Mouse (Mus musculus) layer of hippocampus, postnatal 10 days (tissue): ENCODE measurements around the gene Ankrd13a. TPM values are rescaled to one million over a fixed set of nuclear protein-coding genes. Genes with fewer than 3 reads are reported as not detected.

Experiments
- DNase-seq, 2 experiments: peaks; one replicate each; pipeline ENCODE4 v3.0.0; 2021; ENCODE audit warnings: low spot score in 2 of 2
- total RNA-seq, 2 experiments: library from RNA; stranded (reverse); gene quantifications; 2 replicates each; pipeline ENCODE4 v1.2.3; 2021

Gene Ankrd13a
- total RNA-seq, 2 experiments from 2014 or later = 40.2 to 45.1 TPM

DNA sequence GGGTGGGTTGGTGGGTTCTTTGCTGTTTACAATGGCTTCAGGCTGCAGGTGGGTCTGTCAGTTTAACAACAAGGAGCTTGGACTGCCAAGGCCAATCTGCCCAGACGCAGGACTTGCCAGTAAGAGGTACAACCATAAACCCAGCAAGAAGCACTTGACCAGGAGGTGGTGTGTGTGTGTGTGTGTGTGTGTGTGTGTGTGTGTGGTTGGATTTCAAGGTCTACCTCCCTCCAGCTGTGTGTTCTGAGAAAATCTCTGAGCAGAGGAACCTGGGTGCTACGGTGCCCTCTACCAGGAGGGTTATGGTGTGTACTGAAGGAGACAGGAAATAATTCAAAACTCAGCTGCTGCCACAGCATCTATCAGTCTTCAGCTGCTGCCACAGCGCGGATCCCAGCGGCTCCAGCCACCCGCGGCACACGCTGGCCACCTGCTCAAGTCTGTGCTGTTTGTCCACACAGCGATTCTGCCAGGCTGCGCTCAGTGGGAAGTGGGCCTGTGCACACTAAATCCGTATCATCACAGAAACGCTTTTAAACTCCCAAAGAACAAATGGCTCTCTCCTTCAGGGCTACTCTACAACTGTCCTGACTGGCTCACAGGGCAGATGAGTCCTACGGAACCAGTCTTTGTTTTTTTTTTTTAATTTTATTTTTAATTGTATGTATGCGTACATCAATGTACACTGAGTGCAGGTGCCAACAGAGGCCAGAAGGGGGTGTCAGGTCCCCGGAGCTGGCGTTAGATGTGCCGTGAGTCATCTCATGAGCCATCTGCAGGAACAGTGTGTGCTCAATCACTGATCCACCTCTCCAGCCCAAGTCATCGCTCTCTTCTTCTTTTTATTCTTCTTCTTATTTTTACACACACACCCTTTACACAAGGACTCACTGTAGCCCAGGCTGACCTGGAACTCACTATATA, 9.4 kb upstream of the Ankrd13a start:
- DNase-seq = no peak

DNA sequence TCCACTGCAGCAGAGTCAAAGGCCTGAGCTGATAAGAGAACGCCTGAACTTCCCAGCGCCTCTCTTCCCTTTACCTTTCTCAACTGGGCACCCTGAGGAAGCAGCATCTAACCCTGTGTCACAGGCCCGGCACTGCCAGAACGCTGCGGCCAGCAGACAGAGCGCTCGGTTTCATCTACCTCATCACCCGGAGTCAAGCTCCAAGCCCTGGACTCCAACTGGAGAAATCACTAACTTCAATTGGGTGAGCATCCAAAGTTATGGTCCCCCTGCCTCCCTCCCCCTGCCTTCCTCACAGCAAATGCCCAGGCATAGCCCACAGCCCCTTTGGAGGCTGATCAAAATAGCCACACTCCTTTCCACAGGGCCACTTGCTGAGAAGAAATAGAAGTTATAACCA, 7.8 kb upstream of the Ankrd13a start:
- no peak for DNase-seq

DNA sequence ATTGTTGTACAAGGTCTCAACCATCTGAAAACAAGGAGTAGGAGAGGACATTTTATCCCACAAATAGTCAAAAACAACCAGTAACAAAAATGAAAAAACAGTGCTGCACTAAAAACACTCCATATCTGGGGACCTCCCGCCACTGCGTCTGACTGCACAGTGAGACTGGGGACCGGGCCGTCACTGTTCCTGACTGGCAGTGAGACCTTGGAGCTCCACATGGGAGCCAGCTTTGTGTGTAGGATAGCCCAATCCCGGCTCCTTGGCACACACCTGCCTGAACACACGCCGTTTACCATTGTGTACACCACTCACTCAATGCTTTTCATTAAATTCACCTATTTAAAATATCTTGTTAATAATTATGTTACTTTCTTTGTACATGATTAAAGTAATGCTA, 7.3 kb upstream of the Ankrd13a start:
- DNase-seq = no peak

DNA sequence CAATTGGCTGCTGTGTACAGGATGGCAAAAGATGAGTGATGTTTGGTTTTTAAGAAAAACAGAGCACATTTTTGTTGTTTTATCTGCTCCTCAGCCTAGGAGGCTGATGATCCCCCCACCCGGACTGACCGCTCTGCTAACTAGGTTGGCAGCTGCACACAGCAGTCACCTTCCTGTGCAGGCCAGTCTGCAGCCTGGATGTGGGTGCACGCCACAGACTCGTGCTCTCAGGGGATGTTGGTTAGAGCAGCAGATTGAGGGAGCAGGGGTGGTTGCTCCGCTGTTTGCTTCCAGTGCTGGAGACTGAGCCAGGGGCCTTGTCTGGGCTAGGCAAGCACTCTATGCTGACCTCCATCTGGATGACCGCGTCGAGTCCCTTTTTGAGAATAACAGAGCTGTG, 4.7 kb upstream of the Ankrd13a start:
- no peak for DNase-seq

DNA sequence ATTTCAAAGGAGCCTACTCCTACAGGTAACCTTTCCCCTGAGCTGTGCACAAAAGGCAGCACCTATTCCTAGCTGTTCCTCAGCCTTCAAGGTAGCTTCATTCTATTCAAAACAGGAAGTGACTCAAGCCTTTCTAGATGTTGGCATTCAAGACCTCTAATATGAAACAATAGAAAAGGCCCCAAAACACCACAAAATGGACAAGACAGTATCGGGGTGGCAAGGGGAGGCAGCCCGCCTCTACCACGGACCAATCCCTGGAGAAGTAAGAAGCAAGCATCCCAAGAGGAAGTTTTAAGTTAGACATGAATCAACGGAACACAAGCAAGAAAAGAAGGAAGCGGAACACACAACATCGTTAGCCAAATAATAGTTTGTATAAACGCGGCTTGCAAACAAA, 2.7 kb upstream of the Ankrd13a start:
- no peak for DNase-seq

DNA sequence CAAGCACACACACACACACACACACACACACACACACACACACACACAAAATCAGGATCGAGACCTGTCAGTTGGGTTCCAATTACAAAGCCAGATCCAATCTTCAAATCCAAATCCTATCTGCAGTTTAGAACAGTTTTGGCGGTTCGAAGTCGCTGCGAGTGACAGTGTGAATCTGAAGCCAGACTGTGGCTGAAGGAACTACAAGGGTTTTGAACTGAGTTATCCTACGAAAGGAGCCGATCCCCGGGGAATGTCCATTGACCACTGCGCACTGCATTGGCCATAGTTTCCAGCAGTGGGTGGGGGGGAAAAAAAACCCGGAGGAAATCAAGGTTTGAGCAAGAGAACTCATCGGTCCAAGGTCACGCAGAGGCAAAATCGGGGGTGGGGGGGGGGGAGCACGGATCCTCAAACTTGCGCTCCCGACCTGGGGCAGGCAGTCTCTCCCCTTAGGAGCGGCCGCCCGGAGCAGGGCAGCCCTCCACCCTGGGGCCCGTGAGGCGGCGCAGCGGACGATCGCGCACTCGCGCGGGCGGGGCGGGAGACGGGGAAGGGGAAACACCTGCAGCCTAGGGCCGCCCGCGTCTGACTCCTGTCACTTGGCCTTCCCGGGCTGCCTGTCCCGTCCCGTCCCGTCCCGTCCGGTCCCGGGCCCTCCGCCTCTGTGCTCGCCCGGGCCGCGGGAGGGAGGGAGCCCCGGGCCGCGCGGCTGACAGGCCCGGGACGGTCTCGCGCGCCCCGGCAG, 1.8 kb upstream of the Ankrd13a start:
- peak; percentile 44 to 63 for DNase-seq

DNA sequence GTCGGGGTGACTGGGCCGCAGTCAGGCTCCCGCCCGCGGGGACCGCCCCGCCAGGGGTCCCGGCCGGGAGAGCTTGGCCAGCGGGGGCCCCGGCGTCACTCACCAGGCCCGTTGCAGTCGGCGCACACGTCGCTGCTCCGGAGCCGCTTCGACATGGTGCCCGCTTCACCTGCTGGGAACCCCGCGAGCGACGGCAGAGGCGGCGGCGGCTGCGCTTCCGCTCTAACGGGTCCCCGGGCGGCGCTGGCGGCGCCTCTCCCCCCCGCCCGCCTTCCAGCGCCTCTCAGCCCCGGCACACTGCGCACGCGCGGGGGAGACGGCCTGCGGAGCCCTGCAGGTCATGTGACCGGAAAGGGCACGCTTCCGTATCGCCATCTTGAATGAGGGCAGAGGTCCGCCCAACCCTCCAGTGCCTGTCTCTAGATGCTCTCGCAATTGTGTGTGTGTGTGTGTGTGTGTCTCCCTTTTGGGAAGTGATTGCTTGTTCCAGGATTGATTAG, 1.2 kb upstream of the Ankrd13a start:
- DNase-seq = peak; percentile 96 to 98

DNA sequence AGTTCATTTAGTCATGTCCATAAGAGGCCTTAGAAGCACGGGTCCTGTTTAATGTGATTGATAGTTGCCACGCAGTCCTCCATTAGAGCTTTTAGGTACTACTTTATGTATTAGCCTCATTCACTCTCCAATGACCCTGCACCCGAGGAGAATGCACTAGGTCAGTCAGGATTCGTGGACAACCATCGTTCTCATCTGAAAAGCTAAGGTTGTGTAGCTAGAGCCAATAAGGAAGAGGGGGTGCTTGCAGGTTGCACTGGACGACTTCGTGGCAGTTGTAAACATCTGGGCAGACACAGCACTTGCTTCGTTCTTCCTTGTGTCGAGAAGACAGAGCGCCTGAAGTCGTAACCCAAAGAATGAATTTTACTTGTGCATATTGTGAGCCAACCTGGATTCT, 697 bp upstream of the Ankrd13a start:
- DNase-seq = peak; percentile 27 to 51

DNA sequence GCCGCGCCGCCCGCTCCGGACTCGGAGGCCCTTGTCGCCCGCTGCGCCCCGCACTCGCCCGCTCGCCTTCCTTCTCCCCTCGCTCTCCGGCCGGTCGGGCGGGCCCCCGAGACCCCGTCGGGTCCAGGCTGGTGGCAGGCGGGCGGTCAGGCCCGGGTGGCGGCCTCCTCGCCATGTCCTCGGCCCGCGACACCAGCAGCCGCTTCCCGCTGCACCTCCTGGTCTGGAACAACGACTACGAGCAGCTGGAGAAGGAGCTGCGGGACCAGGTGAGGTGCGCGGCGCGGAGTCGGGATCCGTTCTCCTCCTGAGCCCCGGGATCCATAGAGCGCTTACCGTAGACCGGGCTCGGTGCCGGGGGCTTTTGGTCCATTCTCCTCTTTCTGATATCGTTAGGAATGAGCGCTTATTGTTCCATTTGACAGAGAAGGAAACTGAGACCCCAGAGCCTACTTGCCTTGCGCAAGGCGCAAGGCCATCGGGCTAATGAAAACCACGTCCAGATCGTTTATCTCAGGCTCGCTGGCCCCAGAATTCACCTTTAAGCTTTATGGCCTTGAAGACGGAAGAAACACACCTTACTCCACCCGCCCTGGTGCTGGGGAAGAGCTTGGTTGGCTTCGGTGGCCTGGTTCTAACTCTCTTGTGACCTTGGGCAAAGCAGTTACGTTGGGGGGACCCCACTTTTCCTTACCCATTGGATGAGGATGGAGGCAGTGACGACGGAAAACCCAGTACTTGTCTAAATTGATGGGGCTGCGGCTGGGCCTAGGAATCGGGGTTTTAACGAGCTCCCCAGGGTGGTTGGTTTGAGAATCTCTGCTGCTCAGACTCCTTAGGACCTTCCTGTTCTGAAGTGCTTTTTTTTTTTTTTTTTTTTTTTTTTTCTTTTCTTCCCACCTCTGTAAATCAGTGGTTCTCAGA, 841 bp downstream of the Ankrd13a start, which contains the start of gene Git2:
Gene Git2, minus strand, starts transcription at position 462 of the 924 bp plus-strand sequence.
- DNase-seq = peak in 1 of 2 experiments; percentile 34

DNA sequence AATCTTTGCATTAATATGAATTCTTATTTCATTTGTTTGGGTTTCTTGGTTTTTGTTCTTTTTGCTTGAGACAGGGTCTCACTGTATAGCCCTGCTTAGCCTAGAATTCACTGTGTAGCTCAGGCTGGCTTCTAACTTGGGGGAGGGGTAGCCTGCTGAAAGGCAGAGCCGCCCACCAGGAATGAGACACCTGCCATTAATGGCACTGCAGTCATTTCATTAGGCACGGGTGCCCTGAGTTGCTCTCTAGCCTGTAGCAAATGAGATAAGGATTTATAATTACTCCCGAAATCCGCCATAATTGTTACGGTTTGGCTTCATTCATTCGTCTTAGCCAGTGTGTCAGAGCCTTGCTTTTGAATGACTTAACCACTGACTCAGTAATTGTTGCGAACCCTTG, 1.7 kb downstream of the Ankrd13a start:
- no peak for DNase-seq

DNA sequence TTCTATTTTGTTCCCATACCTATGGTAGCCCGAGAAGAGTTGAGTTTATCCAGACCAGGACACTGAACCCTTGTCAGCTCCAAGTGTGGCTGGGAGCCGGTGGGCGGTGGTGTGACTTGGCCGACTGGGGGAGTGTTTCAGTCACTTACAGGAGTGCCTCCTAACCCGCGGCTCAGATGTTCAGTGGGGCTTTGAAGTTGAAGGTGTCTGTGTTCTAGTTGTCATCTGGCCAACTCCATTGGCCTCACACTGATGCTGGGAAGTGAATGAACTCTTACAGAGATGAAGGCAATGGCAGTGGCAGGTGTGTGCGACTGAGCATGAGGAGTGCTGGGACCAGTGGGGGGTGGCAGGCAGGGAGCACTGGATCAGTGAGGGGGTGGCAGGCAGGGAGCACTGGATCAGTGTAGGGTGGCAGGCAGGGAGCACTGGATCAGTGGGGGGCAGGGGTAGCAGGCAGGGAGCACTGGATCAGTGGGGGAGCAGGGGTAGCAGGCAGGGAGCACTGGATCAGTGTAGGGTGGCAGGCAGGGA, 5.5 kb downstream of the Ankrd13a start:
- no peak for DNase-seq

DNA sequence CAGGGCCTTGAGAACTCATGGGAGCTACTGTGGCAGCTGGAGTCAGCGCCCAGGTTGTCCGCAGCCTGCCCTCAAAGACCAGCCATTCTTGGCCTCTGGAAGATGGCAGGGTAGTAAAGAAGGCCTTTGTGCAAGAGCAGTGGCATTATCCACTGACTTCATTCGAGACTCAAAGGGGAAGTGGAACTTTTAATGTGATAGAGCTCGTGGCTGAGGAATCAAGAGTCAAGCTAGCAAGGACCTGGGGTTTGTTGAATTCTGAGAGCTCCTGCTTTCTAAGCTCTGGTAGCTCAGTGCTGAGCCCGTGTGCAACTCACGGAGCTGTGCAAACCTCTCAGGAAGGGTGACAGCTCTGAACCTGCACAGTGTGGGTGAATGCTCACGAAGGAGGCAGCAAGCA, 6.4 kb downstream of the Ankrd13a start:
- no peak for DNase-seq

DNA sequence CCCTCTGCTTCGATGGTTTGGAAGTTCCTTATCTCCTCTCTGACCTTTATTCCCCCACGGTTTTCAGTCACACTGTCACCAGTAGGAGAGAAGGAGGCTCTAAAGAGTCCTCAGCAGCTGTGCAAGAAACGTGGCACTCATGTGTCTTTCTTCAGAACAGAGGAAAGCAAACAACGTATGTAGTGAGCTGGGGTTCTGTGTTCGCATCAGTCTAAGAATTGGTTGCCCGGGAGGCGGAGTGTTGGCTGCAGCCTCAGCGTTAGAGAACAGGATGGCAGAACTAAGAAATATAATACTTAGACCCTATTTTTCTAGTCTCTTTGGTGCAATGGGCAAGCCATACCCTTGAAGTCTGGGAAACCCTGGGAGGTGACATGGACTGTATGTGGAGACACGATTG, 8.5 kb downstream of the Ankrd13a start:
- DNase-seq = no peak

DNA sequence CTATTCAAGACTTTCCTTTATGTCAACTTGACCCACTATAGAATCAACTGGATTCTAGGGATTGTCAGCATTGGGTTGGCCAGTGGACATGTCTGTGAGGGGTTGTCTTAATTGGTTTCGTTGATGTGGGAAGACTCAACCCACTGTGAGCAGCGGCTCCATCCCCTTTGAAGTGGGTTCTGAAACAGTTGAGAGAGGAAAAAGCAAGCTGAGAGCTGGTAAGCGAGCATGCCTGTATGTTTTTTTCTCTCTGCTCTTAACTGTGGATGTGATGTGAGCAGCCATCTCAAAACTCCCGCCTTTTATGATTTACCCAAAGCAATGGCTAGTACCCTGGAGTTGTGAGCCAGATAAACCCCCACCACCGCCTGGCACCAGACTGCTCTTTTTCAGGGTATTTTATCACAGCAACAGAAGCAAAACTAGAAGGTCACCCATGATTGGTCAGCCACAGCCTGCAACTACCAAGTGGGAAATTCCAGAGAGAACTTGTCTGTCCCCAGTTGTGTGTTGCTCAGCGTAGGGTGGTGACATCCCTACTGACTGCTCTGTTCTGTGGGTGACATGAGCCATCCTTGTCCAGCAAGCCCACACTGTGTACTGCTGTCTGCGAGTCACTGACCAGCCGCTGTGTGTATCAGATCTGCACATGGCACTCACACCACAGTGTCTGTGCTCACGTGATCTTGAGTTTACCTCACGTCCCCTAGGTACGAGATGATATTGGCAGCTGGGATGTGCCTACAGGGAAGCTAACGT, 9.1 kb downstream of the Ankrd13a start:
- no peak for DNase-seq

DNA sequence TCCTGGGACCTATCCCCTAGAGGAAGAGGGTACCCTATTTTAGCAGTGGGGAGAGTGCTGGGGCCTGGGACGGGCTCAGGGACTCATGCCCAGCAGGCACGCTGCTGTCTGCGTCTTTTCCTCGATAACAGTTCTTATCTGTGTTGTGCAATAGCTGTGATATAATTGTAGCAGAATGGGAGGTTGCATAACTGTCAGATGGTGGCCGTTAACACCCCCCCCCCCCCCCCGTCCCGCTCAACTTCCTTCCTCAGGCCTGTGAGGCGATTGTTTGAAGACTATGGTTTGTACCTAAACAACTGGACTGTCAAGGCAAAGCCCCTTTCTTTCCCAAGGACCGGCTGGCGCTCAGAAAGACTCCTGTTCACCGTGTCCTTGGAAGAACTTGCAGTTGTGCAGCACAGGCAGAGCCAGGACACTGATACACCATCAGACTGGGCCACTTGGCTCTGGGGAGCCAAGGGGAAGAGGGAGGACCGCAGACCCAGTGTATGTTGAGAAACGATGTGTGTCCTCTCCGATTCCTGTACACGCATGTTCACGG, 10.2 kb downstream of the Ankrd13a start:
- DNase-seq = no peak

DNA sequence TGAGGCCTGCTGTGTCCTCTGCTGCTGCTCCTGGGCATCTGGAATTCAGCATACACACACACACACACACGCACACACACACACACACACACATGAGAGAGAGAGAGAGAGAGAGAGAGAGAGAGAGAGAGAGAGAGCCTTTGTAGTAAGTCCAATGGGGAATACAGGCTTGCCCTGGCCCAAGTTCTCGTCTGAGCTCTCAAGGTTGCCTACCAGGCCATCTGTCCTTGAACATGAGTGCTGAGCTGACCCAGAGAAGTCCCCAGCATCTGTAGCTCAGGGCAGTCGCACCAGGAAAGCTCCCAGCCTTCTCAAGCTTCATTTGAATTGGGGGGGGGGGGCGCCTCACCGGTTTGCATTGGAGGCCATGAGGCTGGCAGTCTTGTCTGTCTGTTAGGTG, 10.7 kb downstream of the Ankrd13a start:
- no peak for DNase-seq

DNA sequence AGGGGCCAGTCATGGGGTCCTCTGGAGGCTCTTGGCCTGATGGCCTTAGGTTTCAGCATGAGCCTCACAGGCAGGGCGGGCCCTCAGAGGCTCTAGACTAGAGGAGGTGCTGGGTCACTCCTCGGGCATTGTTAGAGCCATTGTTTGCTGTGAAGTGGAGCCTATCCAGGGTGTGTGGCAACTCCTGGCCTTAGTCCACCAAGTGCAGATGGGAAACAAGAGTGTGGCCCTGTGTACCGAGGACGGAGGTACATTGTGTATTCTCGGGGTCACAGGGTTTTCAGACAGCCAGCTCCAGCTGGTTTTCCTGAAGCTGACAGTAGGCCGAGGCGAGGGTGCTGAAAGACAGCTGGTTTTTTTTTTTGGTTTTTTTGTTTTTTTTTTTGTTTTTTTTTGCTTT, 18.8 kb downstream of the Ankrd13a start:
- DNase-seq = no peak

DNA sequence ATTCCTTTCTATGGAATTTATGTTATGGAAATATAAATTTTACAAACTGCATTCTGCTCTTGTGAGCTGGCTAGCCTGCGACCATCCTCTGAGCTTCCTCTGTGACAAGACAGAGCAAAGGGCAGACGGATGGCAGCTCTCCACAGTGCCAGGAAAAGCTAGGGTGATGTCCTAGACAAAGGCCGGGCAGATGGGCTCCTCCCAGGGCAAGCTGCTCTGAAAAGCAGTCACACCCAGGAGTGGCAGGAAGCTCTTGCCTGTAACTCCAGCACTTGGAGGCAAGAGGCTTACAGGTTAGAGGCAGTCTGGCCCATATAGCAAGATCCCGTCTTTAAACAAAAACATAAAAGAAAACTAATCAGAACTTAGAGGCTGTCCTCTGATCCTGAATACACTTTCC, 20.1 kb downstream of the Ankrd13a start:
- DNase-seq = no peak

DNA sequence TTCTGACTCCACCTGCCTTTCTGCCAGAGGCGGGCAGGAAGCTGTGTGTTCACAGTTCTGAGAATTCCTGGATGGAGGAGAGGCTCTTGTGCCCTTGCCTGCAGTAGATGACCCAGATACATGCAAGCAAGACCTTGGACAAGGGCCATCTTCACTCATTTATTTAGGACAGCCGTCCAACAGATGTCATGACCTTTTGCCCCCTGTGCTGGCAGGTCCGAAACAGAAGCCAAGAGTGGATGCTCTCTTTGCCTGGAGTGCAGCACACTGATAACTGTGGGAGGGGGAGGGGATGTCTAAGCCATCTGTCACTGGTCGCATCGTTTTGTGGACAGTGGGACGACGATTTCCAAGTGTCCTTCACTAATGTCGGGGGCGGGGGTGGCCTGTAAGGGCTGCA, 20.8 kb downstream of the Ankrd13a start:
- DNase-seq = no peak

DNA sequence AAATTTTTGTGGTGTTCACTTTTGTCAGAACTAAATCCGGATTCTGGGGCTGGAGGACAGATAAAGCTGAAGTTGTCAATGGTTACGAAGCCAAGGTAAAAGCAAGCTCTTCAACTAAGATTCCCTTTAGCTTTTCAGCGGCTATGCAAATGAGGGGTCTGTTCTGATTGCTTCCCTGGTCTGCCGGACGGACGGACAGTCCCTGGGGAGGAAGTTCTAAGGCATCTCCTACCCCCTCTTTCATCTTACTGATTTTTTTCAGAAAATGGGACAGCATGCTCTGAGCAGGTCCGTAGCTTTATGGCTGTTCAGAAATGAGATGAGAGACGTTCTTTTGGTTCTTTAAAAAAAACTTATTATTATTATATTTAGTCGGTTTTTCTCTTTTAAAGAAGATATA, 21.2 kb downstream of the Ankrd13a start:
- DNase-seq = no peak
